Mouse (Mus musculus): Measurements from ENCODE around the gene Nckap5.

Nckap5 gene

DNA sequence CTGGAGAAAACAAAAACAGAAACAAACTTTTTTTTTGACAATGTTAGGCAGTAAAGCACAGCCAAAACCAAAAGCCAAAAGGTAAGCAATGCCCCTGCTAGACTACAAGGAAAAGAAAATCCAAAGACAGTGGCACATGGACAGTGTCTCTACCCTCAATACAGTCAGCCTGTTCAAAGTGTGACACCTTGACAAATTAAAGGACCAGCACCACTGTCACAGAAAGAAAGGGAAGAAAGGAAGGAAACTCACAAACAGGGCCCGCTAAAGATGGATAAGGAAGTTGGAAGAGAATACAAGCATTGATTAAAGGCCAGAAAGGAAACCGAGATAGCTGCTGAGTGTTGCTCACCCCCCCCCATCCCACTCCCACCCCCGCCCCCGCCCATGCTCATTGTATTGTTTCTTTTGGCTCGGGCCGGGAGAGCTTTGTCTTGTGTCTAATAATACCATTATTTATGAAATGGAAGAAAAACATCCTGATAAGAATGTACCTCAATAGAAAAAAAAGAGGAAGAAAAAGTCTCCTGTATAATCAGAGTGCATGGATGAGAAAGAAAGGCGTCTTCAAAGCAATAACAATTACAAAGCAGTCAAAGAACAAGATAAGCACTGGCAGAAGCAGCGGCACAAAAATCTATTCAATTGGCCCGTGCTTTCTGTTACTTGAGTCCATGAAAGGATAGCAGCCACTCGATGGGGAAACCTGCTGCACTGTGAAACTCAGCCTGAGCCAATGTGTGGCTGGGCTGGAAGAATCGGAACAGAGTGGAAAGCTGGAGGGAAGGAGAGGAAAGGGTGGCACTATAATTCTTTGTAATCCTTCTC is 368.9 kb downstream of the Nckap5 start:
- no peak for DNase-seq

DNA sequence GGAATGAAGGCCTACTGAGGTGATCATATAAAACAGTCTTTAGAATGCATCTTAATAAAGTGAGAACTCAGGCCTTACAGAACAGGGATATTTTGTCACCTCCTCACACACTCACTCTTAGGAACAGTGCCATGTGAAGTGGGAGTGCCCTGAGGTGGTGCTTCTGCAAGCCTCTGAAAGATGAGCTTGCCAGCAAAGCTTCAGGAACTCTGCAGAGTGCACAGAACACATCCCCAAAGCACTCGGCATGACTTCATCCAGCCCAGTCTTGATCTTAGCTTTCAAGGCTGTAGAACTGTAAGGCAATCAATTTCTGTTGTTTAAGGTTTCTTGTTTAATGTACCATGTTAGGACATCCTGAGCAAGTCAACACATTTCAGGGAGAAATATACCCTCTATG is 372.9 kb downstream of the Nckap5 start:
- DNase-seq = no peak

GRCm38 (mm10) chr1:126454504-126455173 is 376.0 kb downstream of the Nckap5 start:
- peak; percentile 78 to 80 for DNase-seq

DNA sequence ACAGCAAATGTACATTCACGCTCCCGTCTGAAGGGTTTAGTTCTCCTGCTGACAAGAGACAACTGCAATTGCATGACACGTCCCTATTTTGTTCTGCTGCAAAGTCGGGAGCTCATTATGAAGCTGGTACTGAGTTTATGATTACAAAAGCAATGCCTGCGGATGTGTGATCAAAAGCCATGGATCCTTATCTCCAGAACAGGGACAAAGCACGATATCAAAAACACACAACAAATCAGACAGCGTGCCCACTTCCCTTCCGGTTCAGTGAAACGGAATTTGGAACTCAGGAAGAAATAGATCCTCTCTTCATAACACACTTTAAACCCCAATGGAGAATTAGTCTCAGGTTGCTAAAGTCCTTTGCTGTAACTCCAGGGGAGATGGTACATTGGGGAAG is 379.1 kb downstream of the Nckap5 start:
- DNase-seq = no peak

DNA sequence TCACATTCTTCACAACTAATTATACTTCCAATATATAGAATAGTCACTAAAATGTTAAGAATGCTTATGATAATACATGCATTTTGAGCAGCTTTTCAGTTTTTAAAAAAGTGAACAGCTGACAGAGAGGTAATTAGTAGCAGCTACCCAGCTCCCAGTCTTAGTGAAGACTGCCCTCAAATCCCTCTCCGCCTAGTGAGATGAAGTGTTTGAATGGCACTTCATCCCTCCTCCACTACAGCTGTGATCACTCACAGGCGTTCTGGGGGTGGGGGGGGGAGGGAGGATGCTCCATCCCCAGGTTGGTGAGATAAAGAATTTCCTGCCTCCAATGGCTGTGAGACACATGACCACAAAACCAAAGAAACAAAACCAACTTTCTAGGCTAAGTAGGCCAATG is 381.2 kb downstream of the Nckap5 start:
- DNase-seq = no peak

- no peak for DNase-seq
Observed at GRCm38 (mm10) chr1:126443890-126444289, 386.7 kb downstream of the Nckap5 start.

DNA sequence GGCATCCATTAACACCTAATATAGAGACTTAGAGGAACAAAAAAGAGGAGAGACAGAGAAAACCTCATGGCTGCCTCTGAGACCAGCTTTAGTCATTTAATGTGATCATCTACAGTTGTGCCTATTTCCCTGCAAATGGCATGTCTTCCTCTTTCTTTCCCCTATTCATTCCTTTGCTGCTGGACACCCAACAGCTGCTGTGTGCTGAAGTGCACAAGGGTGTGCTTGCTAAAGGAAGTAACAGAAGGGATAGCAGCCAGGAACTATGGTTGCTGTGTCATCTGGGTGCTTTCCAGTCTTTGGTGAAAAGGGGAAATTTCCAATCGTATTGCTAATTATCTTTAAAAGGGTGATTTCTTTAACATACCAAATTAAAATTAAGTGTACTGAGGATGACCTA is 387.9 kb downstream of the Nckap5 start:
- no peak for DNase-seq

GRCm38 (mm10) chr1:126438000-126438572 is 392.5 kb downstream of the Nckap5 start:
- no peak for DNase-seq

DNA sequence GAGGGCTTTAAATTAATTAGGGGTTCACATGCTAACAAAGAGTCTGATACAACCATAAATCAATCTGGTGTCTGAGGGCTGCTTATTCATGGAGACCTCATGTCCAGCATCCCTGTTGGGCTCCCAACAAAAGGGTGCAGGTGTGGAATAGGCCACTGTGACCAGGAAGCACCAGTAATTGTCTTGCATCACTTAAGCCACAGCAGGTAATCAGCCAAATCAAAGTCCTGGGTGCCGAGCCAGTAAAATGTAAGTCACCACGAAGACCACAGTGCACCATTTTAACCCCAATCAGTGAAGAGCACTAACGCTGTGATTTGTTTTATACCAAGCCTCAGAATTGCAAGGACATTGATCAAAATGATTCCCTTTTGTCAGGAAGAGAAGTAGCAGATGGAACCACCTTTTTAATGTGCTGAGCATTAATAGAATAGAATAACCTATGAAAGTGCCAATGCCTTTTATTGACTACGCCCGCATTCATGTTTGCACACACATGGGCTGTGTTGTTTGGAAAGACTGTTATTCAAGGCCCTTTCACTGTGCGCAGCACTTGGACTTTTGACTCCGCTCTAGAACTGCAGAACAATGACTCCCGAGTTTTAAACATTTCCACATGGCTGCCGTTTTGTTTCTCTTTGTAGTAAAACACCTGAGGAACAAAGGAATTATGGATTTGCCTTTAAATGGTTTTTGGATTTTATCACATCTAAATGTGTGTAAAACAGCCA is 393.5 kb downstream of the Nckap5 start:
- DNase-seq = no peak

- DNase-seq = no peak
Observed at GRCm38 (mm10) chr1:126432285-126432684, 398.3 kb downstream of the Nckap5 start.

DNA sequence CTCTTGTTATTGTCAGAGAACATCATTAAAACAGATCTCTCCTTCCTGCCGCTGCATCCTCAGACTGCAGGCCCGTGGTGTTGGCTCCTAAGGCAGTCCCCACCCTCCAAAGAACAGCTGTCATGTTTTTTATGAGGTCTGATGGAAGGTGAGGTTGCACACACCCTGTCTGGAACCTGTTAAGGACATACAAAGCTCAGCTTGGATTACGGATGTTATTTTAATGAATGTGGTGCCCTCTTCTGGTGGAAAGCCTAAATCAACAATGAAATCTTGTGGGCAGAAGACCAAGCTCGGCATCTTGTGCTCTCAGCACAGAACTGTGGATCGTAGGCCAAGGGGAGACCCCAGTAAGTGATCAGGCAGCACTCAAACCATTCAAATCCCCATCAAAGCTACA is 399.0 kb downstream of the Nckap5 start:
- DNase-seq = peak; percentile 36 to 45

DNA sequence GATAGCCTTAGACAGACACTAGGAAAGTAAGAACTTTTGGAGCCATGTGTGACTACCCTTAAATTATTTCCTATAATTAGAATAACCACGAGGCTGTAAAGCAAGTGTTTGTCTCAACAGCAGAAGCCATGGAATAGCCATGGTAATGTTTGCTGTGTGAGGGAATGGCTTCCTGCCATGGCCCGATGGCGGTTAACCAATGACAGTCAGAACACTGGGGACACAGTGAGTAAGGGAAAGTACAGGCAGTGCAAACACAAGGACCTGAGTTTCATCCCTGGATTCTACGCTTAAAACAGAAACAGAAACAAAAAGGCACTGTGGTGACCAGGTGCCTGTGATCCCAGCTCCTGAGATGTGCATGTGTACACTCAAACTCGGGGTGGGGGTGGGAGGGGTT is 419.2 kb downstream of the Nckap5 start:
- DNase-seq = no peak

DNA sequence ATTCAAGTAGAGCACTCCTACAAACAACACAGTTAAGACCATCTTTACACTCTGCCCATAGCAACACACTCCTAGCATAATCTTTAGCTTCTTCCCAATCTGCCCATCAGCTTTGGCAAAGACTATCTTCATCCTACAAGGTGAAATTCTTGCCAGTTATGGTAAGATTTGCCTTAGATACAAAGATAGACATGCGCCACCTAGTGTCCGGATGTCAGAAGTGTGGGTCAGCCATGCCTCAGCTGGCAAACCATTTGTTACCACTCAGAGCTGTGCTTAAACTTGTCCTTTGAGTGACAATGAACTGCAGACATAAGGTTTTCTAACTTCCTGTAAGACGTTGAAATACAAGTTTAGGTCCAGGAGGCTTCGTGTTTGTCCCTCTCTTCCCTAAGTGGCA is 422.7 kb downstream of the Nckap5 start:
- DNase-seq = peak; percentile 12 to 20

DNA sequence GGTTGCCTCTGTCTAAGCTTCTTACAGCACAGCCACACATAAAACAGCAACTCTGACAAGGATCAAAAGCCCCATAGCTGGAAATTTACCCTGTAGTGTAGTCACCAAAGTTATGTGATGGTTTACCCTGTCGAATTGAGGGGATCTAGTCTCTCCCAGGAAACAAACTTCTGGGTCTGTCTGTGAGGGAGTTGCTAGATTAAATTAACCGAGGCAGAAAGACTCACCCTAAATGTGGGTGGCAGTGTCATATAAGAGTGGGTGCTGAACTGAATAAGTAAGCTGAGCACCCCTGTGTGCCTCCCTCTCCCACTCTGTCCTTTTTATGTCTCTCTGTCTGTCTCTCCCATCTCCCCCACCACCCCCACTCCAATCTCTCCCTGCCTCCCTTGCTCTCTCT is 425.1 kb downstream of the Nckap5 start:
- no peak for DNase-seq

DNA sequence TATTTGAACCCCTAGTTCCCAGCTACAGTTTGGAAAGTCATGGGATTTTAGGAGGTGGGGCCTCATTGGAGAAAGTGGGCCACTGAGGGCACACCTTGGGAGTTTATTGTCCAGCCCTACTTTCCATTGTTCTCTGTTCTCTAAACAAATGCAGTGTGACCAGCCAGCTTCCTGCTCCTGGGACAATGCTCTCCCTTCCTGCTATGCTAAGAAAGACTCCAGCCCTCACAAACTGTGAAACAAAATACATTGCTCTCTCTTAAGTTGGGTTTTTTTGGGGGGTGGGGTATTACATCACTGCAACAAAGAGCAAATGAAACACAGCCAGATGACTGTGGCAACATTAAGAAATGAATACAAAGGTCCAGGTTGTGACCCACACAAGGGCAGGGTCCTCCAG is 426.6 kb downstream of the Nckap5 start:
- no peak for DNase-seq

- DNase-seq = no peak
Observed at GRCm38 (mm10) chr1:126391204-126391603, 439.4 kb downstream of the Nckap5 start.

DNA sequence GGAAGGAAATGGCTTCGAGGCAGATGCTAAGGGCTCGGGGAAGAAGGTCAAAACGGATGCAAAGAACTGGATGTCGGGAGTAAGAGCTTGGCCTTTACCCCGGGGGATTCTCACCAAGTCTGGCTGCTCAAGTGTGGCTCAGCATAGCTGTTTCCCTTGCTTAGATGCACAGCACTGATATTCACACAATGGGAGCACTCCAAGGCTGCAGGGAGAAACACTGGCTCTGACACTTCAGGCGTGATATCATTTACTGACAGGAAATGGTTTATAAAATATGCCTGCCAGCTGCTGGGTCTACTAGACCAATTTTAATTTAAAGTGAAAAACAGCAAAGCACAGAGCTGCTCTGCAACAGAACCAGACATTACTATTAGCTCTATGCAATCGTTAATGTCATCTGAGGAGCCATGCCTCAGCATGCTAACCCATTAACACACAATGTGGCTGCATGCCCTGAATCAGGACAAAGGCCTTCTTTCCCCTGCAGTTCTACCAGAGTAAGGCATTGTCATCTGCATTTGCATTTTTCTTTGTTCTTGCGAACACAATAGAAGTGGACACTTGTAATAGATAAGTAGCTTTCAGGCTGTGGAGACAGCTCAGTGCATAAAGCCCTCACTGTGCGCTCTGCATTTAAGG is 453.1 kb downstream of the Nckap5 start:
- DNase-seq = no peak

DNA sequence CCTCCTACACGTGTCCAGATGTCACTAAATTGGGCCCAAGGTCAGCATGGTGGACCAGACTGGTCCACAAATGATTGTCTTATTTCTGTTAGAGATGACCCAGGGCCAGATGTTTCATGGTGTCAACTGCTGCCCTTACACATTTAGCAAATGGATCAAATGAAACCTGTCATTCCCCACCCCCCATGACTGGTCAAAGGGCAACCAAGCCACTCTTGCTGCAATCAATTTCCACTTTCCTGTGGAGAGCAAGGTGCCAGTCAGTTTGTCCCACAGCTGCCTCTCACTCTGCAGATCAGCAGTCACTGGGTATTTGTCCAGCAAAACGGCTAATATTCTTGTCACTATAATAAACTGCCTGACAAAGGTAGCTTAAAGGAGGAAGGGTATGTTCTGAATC is 463.9 kb downstream of the Nckap5 start:
- no peak for DNase-seq

DNA sequence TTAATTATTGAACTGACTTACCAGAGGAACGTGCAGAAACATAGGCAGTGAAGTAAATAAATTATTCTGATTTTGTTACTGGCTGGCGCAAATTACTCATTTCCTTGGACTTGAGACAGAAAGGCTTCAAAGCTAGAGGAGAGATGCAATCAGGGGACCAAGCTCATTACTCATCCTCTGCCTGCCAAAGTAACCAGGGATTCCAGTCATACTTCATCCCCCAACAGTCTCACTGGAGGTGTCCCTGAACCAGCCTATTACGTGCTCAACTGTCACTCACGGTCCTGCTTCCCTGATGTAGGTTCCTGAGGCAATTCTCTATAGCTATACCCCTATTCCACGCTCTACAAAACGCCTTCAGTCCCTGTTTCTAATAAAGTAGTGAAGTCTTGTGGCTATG is 466.0 kb downstream of the Nckap5 start:
- DNase-seq = no peak

DNA sequence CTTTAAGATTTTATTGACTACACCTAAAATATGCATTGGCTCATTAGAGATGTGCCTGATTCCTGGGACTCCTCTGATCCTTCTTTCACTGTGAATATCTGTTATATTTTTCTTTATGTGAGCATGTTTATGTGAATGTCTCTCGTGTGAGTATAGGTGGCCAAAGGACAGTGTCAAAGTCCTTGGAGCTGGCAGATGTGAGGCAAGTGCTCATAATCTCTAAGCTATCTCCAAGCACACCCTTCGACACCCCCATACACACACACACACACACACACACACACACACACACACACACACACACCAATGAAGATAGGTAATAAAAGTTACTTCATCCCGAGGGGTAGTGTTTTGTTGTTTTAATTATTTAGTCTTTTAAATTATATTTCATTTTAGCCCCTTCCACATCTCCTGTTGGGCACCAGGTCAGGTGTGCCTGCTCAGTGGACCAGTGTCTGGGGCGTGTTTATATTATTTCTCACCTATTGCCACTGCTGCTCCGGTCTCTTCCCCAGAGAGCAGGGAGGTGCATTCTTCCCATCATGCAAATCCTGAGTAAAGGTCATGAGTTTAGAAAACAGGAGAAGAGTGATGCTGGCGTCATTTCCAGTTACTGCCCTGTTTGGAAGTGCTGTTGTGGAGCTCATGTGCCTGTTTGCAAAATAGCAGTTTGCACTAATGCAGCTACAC is 469.9 kb downstream of the Nckap5 start:
- DNase-seq = no peak

DNA sequence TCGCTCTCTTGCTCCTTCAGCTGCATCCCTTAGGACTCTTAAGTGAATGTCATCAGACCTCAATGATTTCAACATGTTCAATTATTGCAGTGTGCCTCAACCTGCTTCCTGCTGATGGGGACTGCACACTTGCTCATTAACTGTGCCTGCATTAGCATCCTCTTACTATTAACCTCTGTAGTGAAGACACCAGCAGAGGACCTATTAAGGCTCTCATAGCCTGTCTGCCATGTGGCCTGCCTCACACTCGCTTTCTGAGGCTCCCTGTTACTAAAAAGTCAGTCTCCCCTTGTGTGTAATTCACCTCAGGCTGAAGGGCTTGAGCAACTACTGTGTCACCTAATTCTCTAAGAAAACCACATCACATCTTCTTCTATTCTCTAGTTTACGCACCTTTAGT is 470.5 kb downstream of the Nckap5 start:
- DNase-seq = no peak

- no peak for DNase-seq
Observed at GRCm38 (mm10) chr1:126341806-126342205, 488.8 kb downstream of the Nckap5 start.

All from cerebellum, adult 18-20 months (tissue).